Mouse (Mus musculus) liver, embryonic 11.5 days (tissue): ENCODE data around the gene Mgarp. TPM values are rescaled to one million over a fixed set of nuclear protein-coding genes. Genes with fewer than 3 reads are reported as not detected.

Source experiments
- ATAC-seq: fragments of 200-750 bp; cut with Nextera tagmentation; replicated peaks from 2 replicates; pipeline ENCODE4 v1.8.0; 2017; ENCODE audit warnings: moderate number of reproducible peaks, mild to moderate bottlenecking, moderate TSS enrichment, moderate library complexity; ENCODE audit not compliant: low FRiP score
- DNase-seq: peaks from one replicate; pipeline ENCODE4 v3.0.0-alpha.2; 2017; ENCODE audit warnings: low spot score
- H3K27ac ChIP-seq: fragments of 300-500 bp; sonication (generic); 2 replicates; pipeline ENCODE4 v1.5.1; 2014; ENCODE audit warnings: mild to moderate bottlenecking, low read depth, low read length, control low read depth
- H3K27me3 ChIP-seq: fragments of 300-500 bp; sonication (generic); replicated peaks from 2 replicates; pipeline ENCODE4 v1.6.1; 2014; ENCODE audit warnings: low read length, mixed read lengths; ENCODE audit not compliant: control insufficient read depth, insufficient read depth
- H3K36me3 ChIP-seq: fragments of 300-500 bp; sonication (generic); 2 replicates; pipeline ENCODE4 v1.6.1; 2014; ENCODE audit warnings: mild to moderate bottlenecking, low read length, moderate library complexity, mixed read lengths; ENCODE audit not compliant: control insufficient read depth, insufficient read depth
- H3K4me1 ChIP-seq: fragments of 300-500 bp; sonication (generic); replicated peaks from 2 replicates; pipeline ENCODE4 v1.6.1; 2014; ENCODE audit warnings: low read length, mixed read lengths; ENCODE audit not compliant: control insufficient read depth, insufficient read depth
- H3K4me2 ChIP-seq: fragments of 300-500 bp; sonication (generic); 2 replicates; pipeline ENCODE4 v1.6.1; 2014; ENCODE audit warnings: mild to moderate bottlenecking, control low read depth, moderate library complexity
- H3K4me3 ChIP-seq: fragments of 300-500 bp; sonication (generic); 2 replicates; pipeline ENCODE4 v1.5.1; 2014; ENCODE audit warnings: low read depth, low read length, control low read depth
- H3K9ac ChIP-seq: fragments of 300-500 bp; sonication (generic); 2 replicates; pipeline ENCODE4 v1.6.1; 2014; ENCODE audit warnings: low read depth, low read length, control low read depth
- H3K9me3 ChIP-seq: fragments of 300-500 bp; sonication (generic); 2 replicates; pipeline ENCODE4 v1.6.1; 2016; ENCODE audit warnings: low read length, inconsistent platforms, mixed read lengths; ENCODE audit not compliant: control insufficient read depth
- WGBS: fragments of 180-500 bp; shearing (Covaris S2); extraction: QIAGEN DNeasy Blood & Tissue Kit; methylation state at CpG from one replicate; pipeline ENCODE4 v1.1.7; 2014; 5-methylcytosine and 5-hydroxymethylcytosine counted together
- polyA plus RNA-seq: library from polyadenylated mRNA; unstranded; fragments of >200 nt; fragmentation: Nextera tagmentation; extraction: Ambion mirVana; gene quantifications from 2 replicates; pipeline ENCODE4 v1.2.1, GENCODE M21; 2014

Gene Mgarp
- polyA plus RNA-seq, 1 experiment from 2014 or later = 5.2 TPM

GRCm38 (mm10) chr3:51416364-51417134 is 20.0 kb upstream of the Mgarp start:
- H3K27me3 ChIP-seq = no peaks in the 10 kb centered on the region
- WGBS = under 1% methylated on average over 65 of the region's 68 CpGs
- peak overlapping the region; percentile 94 for H3K9ac ChIP-seq
- no peaks in the 10 kb centered on the region for H3K9me3 ChIP-seq
- H3K27ac ChIP-seq = peak overlapping the region; percentile 88
- ATAC-seq = peak; percentile 48
- peak; percentile 67 for DNase-seq
- peak overlapping the region; percentile 94 for H3K4me2 ChIP-seq
- peak overlapping the region; percentile 85 for H3K4me3 ChIP-seq
- peaks cover 18% of the 10 kb centered on the region for H3K4me1 ChIP-seq
- no peaks in the 10 kb centered on the region; the same call in 1 of the 2 replicates for H3K36me3 ChIP-seq

- DNase-seq (no peak), ATAC-seq (peak; percentile 55)
- H3K9ac ChIP-seq = peak overlapping the region; percentile 94
- H3K27me3 ChIP-seq = no peaks in the 10 kb centered on the region
- peak overlapping the region; percentile 88 for H3K27ac ChIP-seq
- peak overlapping the region; percentile 85 for H3K4me3 ChIP-seq
- H3K4me2 ChIP-seq = peak overlapping the region; percentile 94
- no peaks in the 10 kb centered on the region for H3K36me3 ChIP-seq
- WGBS = under 1% methylated on average over 30 of the region's 30 CpGs
- no peaks in the 10 kb centered on the region for H3K9me3 ChIP-seq
- H3K4me1 ChIP-seq = peaks cover 18% of the 10 kb centered on the region
These were observed 19.5 kb upstream of the Mgarp start for GRCm38 (mm10) chr3:51416073-51416363.

- H3K4me2 ChIP-seq = peak within 1 kb of the TSS; percentile 94
- peak within 1 kb of the TSS; percentile 88 for H3K27ac ChIP-seq
- H3K36me3 ChIP-seq = no peaks in the 10 kb centered on the region
- H3K9me3 ChIP-seq = no peaks in the 10 kb centered on the region
- WGBS = 4% methylated on average over 43 of the region's 43 CpGs
- peak within 1 kb of the TSS; percentile 94 for H3K9ac ChIP-seq
- no peaks in the 10 kb centered on the region for H3K27me3 ChIP-seq
- peak within 1 kb of the TSS; percentile 85 for H3K4me3 ChIP-seq
- DNase-seq (peak; percentile 95), ATAC-seq (peak; percentile 89)
- H3K4me1 ChIP-seq = peaks cover 18% of the 10 kb centered on the region
These were observed 18.8 kb upstream of the Mgarp start, which contains the start of gene Naa15 for GRCm38 (mm10) chr3:51415098-51416072. Gene Naa15, plus strand, starts transcription at chr3:51415148.

- Histone ChIP-seq H3K27ac (no peak overlapping the region), H3K4me2 (no peak overlapping the region), H3K9me3 (no peaks in the 10 kb centered on the region), H3K4me3 (no peak overlapping the region), H3K4me1 (peaks cover 18% of the 10 kb centered on the region), H3K9ac (no peak overlapping the region), H3K36me3 (no peaks in the 10 kb centered on the region), H3K27me3 (no peaks in the 10 kb centered on the region)
- no peak for DNase-seq
- WGBS = 56% methylated on average over 1 of the region's 1 CpGs
- no peak for ATAC-seq
These were observed 16.7 kb upstream of the Mgarp start for GRCm38 (mm10) chr3:51413276-51413675.

GRCm38 (mm10) chr3:51412457-51412856 is 15.9 kb upstream of the Mgarp start:
- H3K27ac ChIP-seq = no peak overlapping the region
- no peak overlapping the region for H3K4me3 ChIP-seq
- 91% methylated on average over 7 of the region's 7 CpGs for WGBS
- H3K9ac ChIP-seq = no peak overlapping the region
- H3K4me2 ChIP-seq = no peak overlapping the region
- DNase-seq (no peak), ATAC-seq (no peak)
- H3K27me3 ChIP-seq = no peaks in the 10 kb centered on the region
- no peaks in the 10 kb centered on the region; the same call in 1 of the 2 replicates for H3K36me3 ChIP-seq
- no peaks in the 10 kb centered on the region for H3K9me3 ChIP-seq
- peaks cover 21% of the 10 kb centered on the region for H3K4me1 ChIP-seq

GRCm38 (mm10) chr3:51408561-51409183 is 12.1 kb upstream of the Mgarp start, which contains the start of gene Ndufc1:
Gene Ndufc1, minus strand, starts transcription at chr3:51408988.
- Histone ChIP-seq H3K27me3 (no peaks in the 10 kb centered on the region), H3K4me2 (peak within 1 kb of the TSS; percentile 87), H3K36me3 (peaks cover 8% of the 10 kb centered on the region), H3K9me3 (no peaks in the 10 kb centered on the region), H3K27ac (peak within 1 kb of the TSS; percentile 85), H3K4me1 (peaks cover 14% of the 10 kb centered on the region), H3K9ac (peak within 1 kb of the TSS; percentile 93), H3K4me3 (peak within 1 kb of the TSS; percentile 84)
- 1% methylated on average over 40 of the region's 40 CpGs for WGBS
- DNase-seq (peak; percentile 96), ATAC-seq (peak; percentile 80)

GRCm38 (mm10) chr3:51407870-51408560 is 11.5 kb upstream of the Mgarp start:
- Histone ChIP-seq H3K4me1 (peaks cover 9% of the 10 kb centered on the region), H3K27ac (peak overlapping the region; percentile 85), H3K4me3 (peak overlapping the region; percentile 84), H3K27me3 (no peaks in the 10 kb centered on the region), H3K9me3 (no peaks in the 10 kb centered on the region), H3K9ac (peak overlapping the region; percentile 93), H3K36me3 (peaks cover 10% of the 10 kb centered on the region), H3K4me2 (peak overlapping the region; percentile 87)
- WGBS = 21% methylated on average over 20 of the region's 20 CpGs
- ATAC-seq (peak; percentile 26), DNase-seq (no peak)

- H3K27me3 ChIP-seq = 0 out of 2 replicates have a peak, but pooled peaks cover 4% of the 10 kb centered on the region
- H3K9ac ChIP-seq = no peak overlapping the region
- peaks cover 12% of the 10 kb centered on the region for H3K36me3 ChIP-seq
- no peak overlapping the region for H3K4me3 ChIP-seq
- H3K9me3 ChIP-seq = no peaks in the 10 kb centered on the region
- ATAC-seq (no peak), DNase-seq (no peak)
- no peak overlapping the region for H3K4me2 ChIP-seq
- H3K27ac ChIP-seq = no peak overlapping the region
- peaks cover 5% of the 10 kb centered on the region for H3K4me1 ChIP-seq
- 88% methylated on average over 12 of the region's 12 CpGs for WGBS
These were observed 6.1 kb upstream of the Mgarp start for GRCm38 (mm10) chr3:51402628-51403027.
